Mouse (Mus musculus): ENCODE measurements at regions not wholly inside any gene's neighbourhood (a gene's known extent, or its start where the extent isn't known, plus 50 kb on each side); places are given as distances from the start of the nearest gene placed in this dataset.

GRCm38 (mm10) chr6:50763121-50763520 is 108.9 kb upstream of the Npvf start:
- TF ChIP-seq CTCF (IDR thresholded peaks at IDR 0.05): no peak
- intact Hi-C loops (cut with DNase I): no loop called here
- Histone ChIP-seq H3K27ac (no peak overlapping the region), H3K4me3 (no peak overlapping the region)
- peak; percentile 36 for DNase-seq

- Histone ChIP-seq H3K27ac (no peak overlapping the region), H3K4me3 (no peak overlapping the region)
- no peak for TF ChIP-seq CTCF (IDR thresholded peaks at IDR 0.05)
- intact Hi-C loops (cut with DNase I): no loop called here
- no peak for DNase-seq
Observed at GRCm38 (mm10) chr6:50766442-50766915, 112.2 kb upstream of the Npvf start.

GRCm38 (mm10) chr6:50767126-50767525 is 112.9 kb upstream of the Npvf start:
- no peak for DNase-seq
- TF ChIP-seq CTCF (IDR thresholded peaks at IDR 0.05): no peak
- intact Hi-C loops (cut with DNase I): no loop called here
- no peak overlapping the region for H3K27ac ChIP-seq
- H3K4me3 ChIP-seq: no peak overlapping the region

GRCm38 (mm10) chr6:50767827-50768226 is 113.6 kb upstream of the Npvf start:
- no peak for DNase-seq
- no peak overlapping the region for H3K4me3 ChIP-seq
- no peak for TF ChIP-seq CTCF (IDR thresholded peaks at IDR 0.05)
- intact Hi-C loops (cut with DNase I): no loop called here
- H3K27ac ChIP-seq: no peak overlapping the region

- Histone ChIP-seq H3K27ac (no peak overlapping the region), H3K4me3 (no peak overlapping the region)
- no peak for DNase-seq
- TF ChIP-seq CTCF (IDR thresholded peaks at IDR 0.05): no peak
- intact Hi-C loops (cut with DNase I): no loop called here
Observed at GRCm38 (mm10) chr6:50769101-50769500, 114.9 kb upstream of the Npvf start.

- Histone ChIP-seq H3K27ac (no peak overlapping the region), H3K4me3 (no peak overlapping the region)
- no peak for TF ChIP-seq CTCF (IDR thresholded peaks at IDR 0.05)
- DNase-seq: no peak
- intact Hi-C loops (cut with DNase I): no loop called here
Observed at GRCm38 (mm10) chr6:50770481-50770880, 116.2 kb upstream of the Npvf start.

- intact Hi-C loops (cut with DNase I): no loop called here
- no peak for TF ChIP-seq CTCF (IDR thresholded peaks at IDR 0.05)
- Histone ChIP-seq H3K4me3 (no peak overlapping the region), H3K27ac (no peak overlapping the region)
- no peak for DNase-seq
Observed at GRCm38 (mm10) chr6:50775637-50776036, 121.4 kb upstream of the Npvf start.

- intact Hi-C loops (cut with DNase I): no loop called here
- no peak overlapping the region for H3K4me3 ChIP-seq
- H3K27ac ChIP-seq: no peak overlapping the region
- no peak for TF ChIP-seq CTCF (IDR thresholded peaks at IDR 0.05)
- no peak for DNase-seq
Observed at GRCm38 (mm10) chr6:50776236-50776832, 122.1 kb upstream of the Npvf start.

GRCm38 (mm10) chr6:50776931-50777495 is 122.8 kb upstream of the Npvf start:
- DNase-seq: no peak
- H3K27ac ChIP-seq: peak overlapping the region; percentile 28
- no peak for TF ChIP-seq CTCF (IDR thresholded peaks at IDR 0.05)
- intact Hi-C loops (cut with DNase I): no loop called here
- peak overlapping the region; percentile 33 for H3K4me3 ChIP-seq

GRCm38 (mm10) chr6:50777827-50778226 is 123.6 kb upstream of the Npvf start:
- 0 out of 2 replicates have a peak overlapping the region, but pooled peaks have one; percentile 28 for H3K27ac ChIP-seq
- intact Hi-C loops (cut with DNase I): no loop called here
- no peak for DNase-seq

GRCm38 (mm10) chr6:50780677-50781076 is 126.4 kb upstream of the Npvf start:
- TF ChIP-seq CTCF (IDR thresholded peaks at IDR 0.05): no peak
- H3K27ac ChIP-seq: no peak overlapping the region
- no peak for DNase-seq
- H3K4me3 ChIP-seq: no peak overlapping the region
- intact Hi-C loops (cut with DNase I): no loop called here

More at GRCm38 (mm10) chr6:50777827-50778226, 123.6 kb upstream of the Npvf start:
- no peak for TF ChIP-seq CTCF (IDR thresholded peaks at IDR 0.05)
- H3K4me3 ChIP-seq: no peak overlapping the region

GRCm38 (mm10) chr6:50781271-50781670 is 127.0 kb upstream of the Npvf start:
- intact Hi-C loops (cut with DNase I): no loop called here
- DNase-seq: no peak
- no peak overlapping the region; the same call in 1 of the 2 replicates for H3K27ac ChIP-seq
- no peak overlapping the region for H3K4me3 ChIP-seq
- no peak for TF ChIP-seq CTCF (IDR thresholded peaks at IDR 0.05)

GRCm38 (mm10) chr6:50782221-50782620 is 128.0 kb upstream of the Npvf start:
- no peak for TF ChIP-seq CTCF (IDR thresholded peaks at IDR 0.05)
- intact Hi-C loops (cut with DNase I): no loop called here
- peak; percentile 54 for DNase-seq
- Histone ChIP-seq H3K27ac (peak overlapping the region; percentile 62), H3K4me3 (no peak overlapping the region)

GRCm38 (mm10) chr6:50783494-50783893 is 129.3 kb upstream of the Npvf start:
- no peak for TF ChIP-seq CTCF (IDR thresholded peaks at IDR 0.05)

More at GRCm38 (mm10) chr6:50783494-50783893, 129.3 kb upstream of the Npvf start:
- no peak overlapping the region for H3K4me3 ChIP-seq
- DNase-seq: no peak
- H3K27ac ChIP-seq: no peak overlapping the region
- intact Hi-C loops (cut with DNase I): no loop called here

Data from gastrocnemius, adult 2 months (tissue).